Mouse (Mus musculus) kidney, adult 11 months (tissue): ENCODE results near the gene BC025920.

ENCODE experiments used
- DNase-seq: peaks from one replicate; pipeline ENCODE4 v3.0.0; 2022

BC025920 gene

GRCm38 (mm10) chr10:81574081-81575056 lies 31.7 kb upstream of the BC025920 start, which contains the start of gene Tle2:
TSS of gene Tle2 (plus strand) at chr10:81574561.
- no peak for DNase-seq

- DNase-seq, result peak; percentile 45
These were observed 30.9 kb upstream of the BC025920 start for GRCm38 (mm10) chr10:81575208-81575631.

GRCm38 (mm10) chr10:81575695-81576094 lies 30.4 kb upstream of the BC025920 start:
- DNase-seq, result peak; percentile 49

- DNase-seq, result no peak
These were observed 26.1 kb upstream of the BC025920 start for GRCm38 (mm10) chr10:81579967-81580366.

- DNase-seq, result peak; percentile 31
These were observed 25.5 kb upstream of the BC025920 start for GRCm38 (mm10) chr10:81580441-81581070.

- no peak for DNase-seq
These were observed 22.7 kb upstream of the BC025920 start for GRCm38 (mm10) chr10:81583347-81583746.

- DNase-seq, result no peak
These were observed 17.3 kb upstream of the BC025920 start for GRCm38 (mm10) chr10:81588739-81589138.

- DNase-seq, result no peak
These were observed 14.2 kb upstream of the BC025920 start for GRCm38 (mm10) chr10:81591846-81592245.

GRCm38 (mm10) chr10:81592631-81593030 lies 13.4 kb upstream of the BC025920 start:
- DNase-seq, result no peak

- DNase-seq, result no peak
These were observed 12.8 kb upstream of the BC025920 start for GRCm38 (mm10) chr10:81593223-81593622.

- no peak for DNase-seq
These were observed 12.1 kb upstream of the BC025920 start for GRCm38 (mm10) chr10:81593935-81594334.

- no peak for DNase-seq
These were observed 10.5 kb upstream of the BC025920 start for GRCm38 (mm10) chr10:81595599-81595998.

- no peak for DNase-seq
These were observed 9.5 kb upstream of the BC025920 start for GRCm38 (mm10) chr10:81596611-81597010.

- DNase-seq, result no peak
These were observed 8.7 kb upstream of the BC025920 start for GRCm38 (mm10) chr10:81597137-81597950.

GRCm38 (mm10) chr10:81598342-81598741 lies 7.7 kb upstream of the BC025920 start:
- no peak for DNase-seq

GRCm38 (mm10) chr10:81598871-81599270 lies 7.2 kb upstream of the BC025920 start:
- no peak for DNase-seq

GRCm38 (mm10) chr10:81599630-81600029 lies 6.4 kb upstream of the BC025920 start:
- no peak for DNase-seq

- DNase-seq, result no peak
These were observed 6.0 kb upstream of the BC025920 start for GRCm38 (mm10) chr10:81600096-81600495.

- DNase-seq, result peak; percentile 95
These were observed 5.3 kb upstream of the BC025920 start, which contains the start of gene Tle6 for GRCm38 (mm10) chr10:81600738-81601203. TSS of gene Tle6 (minus strand) at chr10:81601073.

- no peak for DNase-seq
These were observed 4.6 kb upstream of the BC025920 start for GRCm38 (mm10) chr10:81601396-81601905.

GRCm38 (mm10) chr10:81602741-81603151 lies 3.3 kb upstream of the BC025920 start:
- DNase-seq, result no peak
